Comparison of ENCODE assay signal across 9 mouse cellular contexts in the genomic region with DNA sequence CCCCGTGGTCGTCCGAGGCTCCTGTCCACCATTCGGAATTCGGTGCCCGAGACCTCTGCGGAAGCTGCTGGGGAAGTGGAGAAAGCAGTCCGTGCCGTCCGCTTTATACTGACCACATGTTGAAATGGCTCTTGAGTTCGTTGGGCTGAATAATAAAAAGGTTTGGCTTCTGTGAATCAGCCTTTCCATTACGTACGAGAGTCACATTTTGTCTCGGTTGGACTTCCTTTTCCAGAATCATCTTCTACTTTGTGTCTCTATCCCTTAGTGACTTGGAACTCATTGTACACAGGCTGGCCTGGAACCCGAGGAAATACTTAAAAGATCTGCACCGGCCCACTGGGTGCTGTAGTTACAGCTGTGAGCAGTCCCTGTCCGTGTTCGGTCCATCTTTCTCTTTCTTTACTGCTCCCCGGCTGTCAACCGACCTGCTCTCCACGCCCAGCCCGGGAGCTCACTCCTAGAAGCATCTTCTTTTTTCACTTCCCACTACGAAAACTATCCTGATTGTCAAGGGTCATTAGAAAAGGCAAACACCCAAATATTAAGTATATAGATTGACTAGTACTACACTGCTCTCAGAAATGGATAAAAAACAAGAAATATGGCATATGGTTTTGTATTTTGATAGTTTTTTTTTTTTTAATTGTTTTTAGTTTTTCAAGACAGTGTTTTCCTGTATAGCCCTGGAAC. TPM values are rescaled to one million over a fixed set of nuclear protein-coding genes. Genes with fewer than 3 reads are reported as not detected.
DNase-seq lines count a peak whose midpoint lies in the region; ATAC-seq and TF ChIP-seq lines count a peak whose summit lies in the region.
"Had no signal": no experiment of that assay in that cellular context is flagged by ENCODE, and none has a peak within 500 bp of the region (broad histone marks: within the 10 kb centered on the region; RNA-seq: fewer than 3 reads in every experiment).

No protein-coding gene starts in this region.

- under 1% methylated on average over 23 of the region's 23 CpGs for WGBS in embryonic facial prominence, embryonic 12.5 days
- under 1% methylated on average over 23 of the region's 23 CpGs for WGBS in intestine, embryonic 16.5 days
- under 1% methylated on average over 23 of the region's 23 CpGs for WGBS in midbrain, embryonic 14.5 days

- peaks cover 24% of the 10 kb centered on the region for H3K4me1 ChIP-seq in embryonic facial prominence, embryonic 12.5 days
- H3K4me1 ChIP-seq in intestine, embryonic 16.5 days (ENCODE audit: control insufficient read depth, insufficient read depth, low read length) = peaks cover 44% of the 10 kb centered on the region
- H3K4me1 ChIP-seq in midbrain, embryonic 14.5 days (ENCODE audit: control insufficient read depth, insufficient read depth, low read length) = peaks cover 12% of the 10 kb centered on the region

- no peaks in the 10 kb centered on the region for H3K27me3 ChIP-seq in embryonic facial prominence, embryonic 12.5 days
- H3K27me3 ChIP-seq in intestine, embryonic 16.5 days (replicated peaks; ENCODE audit: control insufficient read depth, insufficient read depth, low read length) = no peaks in the 10 kb centered on the region
- no peaks in the 10 kb centered on the region for H3K27me3 ChIP-seq in midbrain, embryonic 14.5 days (ENCODE audit: control insufficient read depth, insufficient read depth, low read length)

- H3K27ac ChIP-seq in layer of hippocampus, adult 2 months = peak overlapping the region; percentile 85
- H3K27ac ChIP-seq in embryonic facial prominence, embryonic 12.5 days = peak overlapping the region; percentile 88
- H3K27ac ChIP-seq in intestine, embryonic 16.5 days (ENCODE audit: low read length) = peak overlapping the region; percentile 98
- peak overlapping the region; percentile 90 for H3K27ac ChIP-seq in midbrain, embryonic 14.5 days (replicated peaks; ENCODE audit: low read depth, low read length)

- H3K36me3 ChIP-seq in embryonic facial prominence, embryonic 12.5 days = peaks cover 39% of the 10 kb centered on the region
- H3K36me3 ChIP-seq in intestine, embryonic 16.5 days (ENCODE audit: control insufficient read depth, insufficient read depth, low read length) = peaks cover 26% of the 10 kb centered on the region
- H3K36me3 ChIP-seq in midbrain, embryonic 14.5 days (ENCODE audit: control insufficient read depth, insufficient read depth, low read length) = peaks cover 36% of the 10 kb centered on the region

- peak overlapping the region; percentile 97 for H3K4me3 ChIP-seq in layer of hippocampus, adult 2 months
- H3K4me3 ChIP-seq in embryonic facial prominence, embryonic 12.5 days = peak overlapping the region; percentile 99
- H3K4me3 ChIP-seq in intestine, embryonic 16.5 days (ENCODE audit: low read length) = peak overlapping the region; percentile 81
- peak overlapping the region; percentile 87 for H3K4me3 ChIP-seq in midbrain, embryonic 14.5 days (replicated peaks; ENCODE audit: low read depth, low read length)

- ATAC-seq in embryonic facial prominence, embryonic 12.5 days (ENCODE audit: insufficient number of reproducible peaks, insufficient read depth, low FRiP score, low TSS enrichment) = no peak
- ATAC-seq in intestine, embryonic 16.5 days = no peak
- ATAC-seq in midbrain, embryonic 14.5 days (ENCODE audit: low FRiP score, low TSS enrichment) = 0 out of 2 replicates have a peak, but pooled peaks have one; percentile 2

- DNase-seq in layer of hippocampus, adult 2 months (ENCODE audit: low spot score in 2 of 2) = no peak
- DNase-seq in layer of hippocampus, adult 9-11 months = no peak
- DNase-seq in midbrain, embryonic 14.5 days = no peak
- DNase-seq in right cerebral cortex, adult 18-20 months = no peak
- DNase-seq in left cerebral cortex, postnatal 4 days = no peak
- no peak for DNase-seq in yolk sac, embryonic 10.5 days (ENCODE audit: low spot score)

- peak overlapping the region; percentile 88 for H3K9ac ChIP-seq in embryonic facial prominence, embryonic 12.5 days
- H3K9ac ChIP-seq in intestine, embryonic 16.5 days (ENCODE audit: low read depth, low read length) = peak overlapping the region; percentile 96
- H3K9ac ChIP-seq in midbrain, embryonic 14.5 days (replicated peaks; ENCODE audit: low read length) = peak overlapping the region; percentile 69

- peak overlapping the region; percentile 95 for H3K4me2 ChIP-seq in embryonic facial prominence, embryonic 12.5 days (replicated peaks)
- H3K4me2 ChIP-seq in intestine, embryonic 16.5 days (ENCODE audit: low read depth, low read length) = peak overlapping the region; percentile 71
- H3K4me2 ChIP-seq in midbrain, embryonic 14.5 days (ENCODE audit: low read length) = peak overlapping the region; percentile 72

- H3K9me3 ChIP-seq in embryonic facial prominence, embryonic 12.5 days = no peaks in the 10 kb centered on the region
- no peaks in the 10 kb centered on the region for H3K9me3 ChIP-seq in intestine, embryonic 16.5 days (ENCODE audit: control insufficient read depth, low read length)
- H3K9me3 ChIP-seq in midbrain, embryonic 14.5 days (ENCODE audit: control insufficient read depth, low read length) = no peaks in the 10 kb centered on the region

- intact Hi-C loops in left cerebral cortex, postnatal 4 days (cut with DNase I) = no loop called here

- no peak for TF ChIP-seq CTCF in layer of hippocampus, adult 2 months (conservative IDR thresholded peaks at IDR 0.05)

RNA-seq across cellular contexts. Expression of a gene that starts 0.7 kb away (rescaled TPM):
- 100 to 1,000 TPM; 106 to 118 TPM for total RNA-seq in layer of hippocampus, adult 2 months (2021)
- polyA plus RNA-seq in embryonic facial prominence, embryonic 12.5 days (2016; fragmentation: Nextera tagmentation; extraction: Ambion mirVana) = 622 and 637 TPM in 2 replicates
- 1,365 and 1,538 TPM in 2 replicates for polyA plus RNA-seq in intestine, embryonic 16.5 days (2015; fragmentation: Nextera tagmentation; extraction: Ambion mirVana)
- polyA plus RNA-seq in midbrain, embryonic 14.5 days (2014; fragmentation: Nextera tagmentation; extraction: Ambion mirVana) = 241 and 300 TPM in 2 replicates
- total RNA-seq in left cerebral cortex, postnatal 4 days (2021) = 100 to 1,000 TPM; 187 to 203 TPM

RNA-seq across cellular contexts. Expression of a gene that starts 7.7 kb away (rescaled TPM):
- 100 to 1,000 TPM; 270 to 277 TPM for total RNA-seq in layer of hippocampus, adult 2 months (2021)
- 561 and 568 TPM in 2 replicates for polyA plus RNA-seq in embryonic facial prominence, embryonic 12.5 days (2016; fragmentation: Nextera tagmentation; extraction: Ambion mirVana)
- 626 and 641 TPM in 2 replicates for polyA plus RNA-seq in intestine, embryonic 16.5 days (2015; fragmentation: Nextera tagmentation; extraction: Ambion mirVana)
- 353 and 438 TPM in 2 replicates for polyA plus RNA-seq in midbrain, embryonic 14.5 days (2014; fragmentation: Nextera tagmentation; extraction: Ambion mirVana)
- 100 to 1,000 TPM; 351 to 368 TPM for total RNA-seq in left cerebral cortex, postnatal 4 days (2021)

RNA-seq across cellular contexts. Expression of a gene that starts 22.8 kb away (rescaled TPM):
- total RNA-seq in layer of hippocampus, adult 2 months (2021) = not detected
- 0.36 TPM in 1 of 2 replicates, not detected in the other for polyA plus RNA-seq in embryonic facial prominence, embryonic 12.5 days (2016; fragmentation: Nextera tagmentation; extraction: Ambion mirVana)
- 0.37 TPM in 1 of 2 replicates, not detected in the other for polyA plus RNA-seq in intestine, embryonic 16.5 days (2015; fragmentation: Nextera tagmentation; extraction: Ambion mirVana)
- polyA plus RNA-seq in midbrain, embryonic 14.5 days (2014; fragmentation: Nextera tagmentation; extraction: Ambion mirVana) = not detected in 2 replicates
- not detected for total RNA-seq in left cerebral cortex, postnatal 4 days (2021)
- polyA plus RNA-seq: brain, embryonic 14.5 days had no signal

RNA-seq across cellular contexts. Expression of a gene that starts 24.2 kb away (rescaled TPM):
- total RNA-seq in layer of hippocampus, adult 2 months (2021) = 10 to 100 TPM; 65.2 to 67.6 TPM
- polyA plus RNA-seq in embryonic facial prominence, embryonic 12.5 days (2016; fragmentation: Nextera tagmentation; extraction: Ambion mirVana) = 234 and 242 TPM in 2 replicates
- 119 and 129 TPM in 2 replicates for polyA plus RNA-seq in intestine, embryonic 16.5 days (2015; fragmentation: Nextera tagmentation; extraction: Ambion mirVana)
- polyA plus RNA-seq in midbrain, embryonic 14.5 days (2014; fragmentation: Nextera tagmentation; extraction: Ambion mirVana) = 268 and 318 TPM in 2 replicates
- total RNA-seq in left cerebral cortex, postnatal 4 days (2021) = 100 to 1,000 TPM; 105 to 113 TPM

RNA-seq across cellular contexts. Expression of a gene that starts 24.4 kb away (rescaled TPM):
- 10 to 100 TPM; 58.0 to 66.8 TPM for total RNA-seq in layer of hippocampus, adult 2 months (2021)
- polyA plus RNA-seq in embryonic facial prominence, embryonic 12.5 days (2016; fragmentation: Nextera tagmentation; extraction: Ambion mirVana) = 683 and 688 TPM in 2 replicates
- polyA plus RNA-seq in intestine, embryonic 16.5 days (2015; fragmentation: Nextera tagmentation; extraction: Ambion mirVana) = 19.6 and 86.6 TPM in 2 replicates
- 277 and 282 TPM in 2 replicates for polyA plus RNA-seq in midbrain, embryonic 14.5 days (2014; fragmentation: Nextera tagmentation; extraction: Ambion mirVana)
- 100 to 1,000 TPM; 111 to 113 TPM for total RNA-seq in left cerebral cortex, postnatal 4 days (2021)
